Mouse (Mus musculus) inflammation-experienced regulatory T-cells, adult 6 months (primary cell): ENCODE data around the gene Vwf. TPM values are rescaled to one million over a fixed set of nuclear protein-coding genes. Genes with fewer than 3 reads are reported as not detected.
A peak's percentile ranks its signal among the peaks of the same experiment; 100 is the strongest.

Experiments used
- ATAC-seq: one replicate; pipeline ENCODE4 v1.8.0; 2017
- polyA plus RNA-seq, 3 experiments: library from polyadenylated mRNA; unstranded; fragments of 100-300 nt; shearing (Covaris generic); gene quantifications; one replicate each; pipeline ENCODE4 v1.2.1; 2017

The Vwf gene
- polyA plus RNA-seq, 3 experiments from 2014 or later: 0.17 TPM; not detected in 2

DNA sequence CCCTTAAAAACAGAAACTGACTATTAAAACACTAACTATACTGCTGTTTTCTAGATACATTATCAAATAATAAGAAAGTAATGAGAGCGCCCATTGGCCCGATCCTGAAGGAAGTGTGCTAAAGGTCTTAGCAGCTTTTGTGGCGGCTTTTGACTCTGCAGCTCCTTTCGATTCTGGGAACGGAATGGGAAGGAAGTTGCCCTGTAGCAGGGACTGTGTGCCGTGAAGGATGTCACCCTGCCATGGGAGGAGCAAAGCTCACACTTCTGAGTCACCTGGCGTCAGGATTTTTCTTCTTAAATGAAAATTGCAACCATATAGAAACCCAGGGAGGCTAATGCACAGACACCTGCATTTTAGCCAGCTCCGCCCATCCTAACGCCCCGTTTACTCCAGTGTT lies 1.8 kb downstream of the Vwf start:
- no peak for ATAC-seq

DNA sequence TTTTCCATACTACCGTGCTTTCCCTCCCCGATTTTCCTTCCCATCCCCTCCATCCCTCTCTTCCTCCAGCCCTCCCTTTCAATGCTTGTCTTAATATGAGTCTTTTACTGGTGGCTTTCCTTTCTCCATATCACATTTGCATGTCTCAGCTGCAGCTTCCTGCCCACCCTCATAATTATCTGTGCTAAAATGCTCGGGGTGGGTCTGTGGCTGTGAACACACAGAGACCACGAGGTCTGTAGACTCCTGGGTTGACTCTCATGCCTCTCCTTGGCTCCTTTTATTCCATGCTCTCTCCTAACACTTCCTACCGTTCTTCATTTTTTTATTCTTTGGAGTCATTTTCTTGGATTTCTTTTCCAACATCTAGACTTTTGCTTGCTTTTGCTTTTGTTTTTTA lies 3.6 kb downstream of the Vwf start:
- no peak for ATAC-seq

DNA sequence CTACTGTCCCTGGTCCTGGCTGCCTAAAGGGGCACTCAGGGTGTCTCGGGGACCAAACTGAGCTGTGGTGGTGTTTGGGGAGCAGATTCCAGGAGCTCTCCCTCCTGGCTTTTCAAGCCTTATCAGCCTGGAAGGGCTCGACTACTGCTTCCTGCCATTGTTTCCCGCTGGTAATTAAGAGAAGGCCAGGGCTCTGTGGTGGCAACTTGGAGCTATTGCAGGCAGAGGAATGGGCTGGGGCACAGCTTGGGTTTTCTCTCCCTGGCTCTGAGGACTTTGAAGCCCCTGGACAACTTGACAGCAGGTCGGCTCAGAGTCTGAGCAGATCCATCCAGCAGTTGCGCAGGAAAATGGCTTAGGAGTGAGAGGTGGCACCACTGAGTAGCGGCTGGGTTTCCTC lies 6.2 kb downstream of the Vwf start:
- no peak for ATAC-seq

DNA sequence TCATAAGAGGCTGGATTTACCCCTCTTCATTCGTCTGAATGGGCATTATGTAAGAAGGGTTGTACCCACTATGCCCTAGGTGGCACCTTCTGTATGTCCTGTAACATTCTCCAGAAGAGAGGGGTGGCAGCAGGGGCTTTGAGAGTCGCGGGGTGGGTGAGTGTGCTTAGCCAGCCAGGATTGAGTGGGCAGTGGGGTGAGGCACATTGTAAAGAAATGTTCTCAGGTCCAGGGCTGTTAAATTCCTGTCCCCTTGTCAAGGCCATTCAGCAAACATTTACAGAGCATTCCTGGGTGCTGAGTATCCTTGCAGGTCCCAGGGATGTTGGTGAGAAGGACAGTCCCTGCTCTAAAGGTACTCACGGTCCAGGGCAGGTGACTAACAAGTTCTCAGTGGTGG lies 7.0 kb downstream of the Vwf start:
- ATAC-seq: no peak

DNA sequence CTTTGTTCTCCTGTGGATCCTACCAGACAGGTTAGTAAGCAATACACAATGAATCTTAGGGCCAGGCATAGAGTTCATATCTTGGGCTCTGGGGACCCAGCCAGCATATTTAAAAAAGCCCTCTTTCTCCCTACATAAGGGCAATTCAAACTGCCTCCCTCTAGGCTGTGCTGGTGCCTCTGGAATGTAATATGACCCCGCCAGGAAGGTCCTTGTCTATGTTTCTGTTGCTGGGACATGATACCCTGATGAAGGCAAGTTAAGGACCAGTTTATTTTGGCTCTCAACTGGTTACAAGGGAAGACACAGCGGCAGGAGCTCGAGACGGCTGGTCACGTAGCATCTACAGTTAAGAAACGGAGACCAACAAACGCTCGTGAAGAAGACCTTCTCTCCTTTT lies 12.3 kb downstream of the Vwf start:
- ATAC-seq: no peak

DNA sequence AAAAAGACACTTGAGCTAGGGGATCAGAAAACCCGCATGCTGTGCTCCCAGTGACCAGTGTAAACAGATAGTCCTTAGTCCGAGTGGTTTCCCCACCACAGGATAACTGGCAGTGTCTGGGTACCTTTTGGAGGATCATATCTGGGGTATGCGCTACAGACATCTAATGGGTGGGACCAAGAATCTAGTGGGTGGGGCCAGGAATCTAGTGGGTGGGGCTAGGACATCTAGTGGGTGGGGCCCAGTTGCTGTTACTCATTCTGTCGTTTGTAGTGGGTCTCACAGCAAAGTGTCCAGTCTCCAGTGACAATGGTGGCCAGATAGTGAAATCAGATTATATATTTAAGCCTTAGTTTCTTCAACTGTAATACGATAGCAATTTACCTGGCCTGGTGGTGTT lies 14.5 kb downstream of the Vwf start:
- ATAC-seq: no peak

DNA sequence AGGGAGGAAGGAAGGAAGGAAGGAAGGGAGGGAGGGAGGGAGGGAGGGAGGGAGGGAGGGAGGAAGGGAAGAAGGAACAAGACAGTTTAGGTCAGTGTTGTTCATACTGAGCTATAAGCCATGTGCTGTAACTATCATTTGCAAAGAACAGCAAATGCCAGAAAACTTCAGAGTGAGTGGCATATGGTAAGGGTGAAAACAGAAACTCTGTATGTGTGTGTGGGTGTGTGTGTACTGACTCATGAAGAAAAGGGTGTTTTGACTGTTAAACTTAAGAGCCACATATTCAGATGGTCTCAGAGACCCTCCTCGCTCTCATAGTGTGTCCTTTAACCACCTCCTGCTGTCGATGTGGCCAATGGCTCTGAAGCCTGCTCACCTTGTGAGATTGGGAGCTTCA lies 14.9 kb downstream of the Vwf start:
- ATAC-seq: no peak

DNA sequence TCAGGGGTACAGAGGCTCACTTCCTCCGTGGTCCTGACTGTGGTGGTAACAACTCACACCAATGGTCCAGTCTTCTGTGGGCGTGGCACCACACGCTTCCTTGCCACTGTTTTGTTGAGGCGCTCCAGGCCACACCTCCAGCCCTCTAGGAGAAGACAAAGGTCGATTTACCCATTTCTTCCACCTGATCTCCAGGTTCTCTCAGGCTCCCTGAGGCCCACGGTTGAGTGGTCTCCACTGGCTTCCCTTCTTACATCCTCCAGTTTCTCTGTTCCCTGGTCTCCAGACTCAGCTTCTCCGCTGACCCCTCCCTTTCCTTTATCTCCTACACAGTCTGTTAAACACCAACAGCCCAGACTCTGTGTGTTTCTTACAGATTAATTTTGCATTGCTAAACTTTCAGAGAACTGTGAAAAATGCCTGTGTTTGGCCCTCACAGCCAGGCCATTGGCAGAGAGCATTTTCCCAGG lies 18.3 kb downstream of the Vwf start:
- ATAC-seq: no peak

DNA sequence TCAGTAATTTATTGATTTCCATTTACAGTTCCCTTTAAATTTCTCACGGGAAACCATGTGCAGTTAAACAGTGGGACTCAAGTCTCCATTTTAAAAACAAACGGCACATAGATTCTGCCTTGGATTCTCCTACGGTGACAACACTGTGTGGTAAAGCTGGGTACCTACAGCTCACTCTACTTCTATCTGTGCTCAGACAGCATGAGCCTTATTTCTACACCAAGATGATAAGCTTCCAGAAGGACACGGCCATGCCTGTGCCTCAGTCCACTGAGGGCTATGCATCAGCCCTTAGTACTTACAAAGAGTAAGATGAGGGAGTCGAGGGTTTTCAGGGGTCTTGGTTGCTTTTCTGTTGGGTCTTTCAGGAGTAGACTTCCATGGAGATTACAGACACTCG lies 18.8 kb downstream of the Vwf start:
- no peak for ATAC-seq

DNA sequence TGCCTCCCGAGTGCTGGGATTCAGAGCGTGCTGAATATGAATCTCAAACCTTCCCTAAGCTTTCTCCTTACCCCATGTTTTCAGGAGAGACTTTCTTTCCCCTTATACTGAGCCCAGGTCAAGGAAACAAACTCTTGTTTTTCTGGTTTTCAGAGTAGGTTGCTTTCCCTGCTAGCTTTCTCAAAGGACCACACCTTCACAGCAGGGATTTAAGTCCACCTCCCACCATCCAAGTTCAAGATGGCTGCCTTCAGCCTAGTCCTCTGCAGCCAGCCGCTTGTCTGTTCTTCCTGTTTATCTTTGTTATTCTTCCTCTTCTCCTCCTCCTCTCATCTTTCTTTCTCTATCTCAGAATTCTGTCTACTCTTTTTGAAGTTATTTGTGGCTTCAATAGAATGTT lies 20.1 kb downstream of the Vwf start:
- ATAC-seq: no peak

DNA sequence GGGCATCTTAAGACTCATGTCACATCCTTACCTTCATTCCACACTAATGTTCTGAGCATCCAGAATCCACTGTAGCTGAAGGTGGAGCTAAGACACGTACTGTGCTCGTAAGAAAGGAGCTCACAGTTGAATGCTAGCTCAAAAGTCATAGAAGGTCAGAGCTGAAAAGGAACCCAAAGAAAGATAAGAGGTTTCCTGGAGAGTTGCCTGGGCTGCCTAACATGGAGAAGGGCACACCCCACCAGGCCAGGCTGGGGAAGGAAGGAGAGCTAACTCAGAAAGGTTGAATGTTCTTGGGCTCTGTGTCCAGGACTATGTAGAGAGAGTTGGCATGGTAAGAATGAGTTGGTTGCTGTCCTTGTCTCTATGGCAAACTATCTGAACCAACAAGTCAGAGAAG lies 21.8 kb downstream of the Vwf start:
- no peak for ATAC-seq

DNA sequence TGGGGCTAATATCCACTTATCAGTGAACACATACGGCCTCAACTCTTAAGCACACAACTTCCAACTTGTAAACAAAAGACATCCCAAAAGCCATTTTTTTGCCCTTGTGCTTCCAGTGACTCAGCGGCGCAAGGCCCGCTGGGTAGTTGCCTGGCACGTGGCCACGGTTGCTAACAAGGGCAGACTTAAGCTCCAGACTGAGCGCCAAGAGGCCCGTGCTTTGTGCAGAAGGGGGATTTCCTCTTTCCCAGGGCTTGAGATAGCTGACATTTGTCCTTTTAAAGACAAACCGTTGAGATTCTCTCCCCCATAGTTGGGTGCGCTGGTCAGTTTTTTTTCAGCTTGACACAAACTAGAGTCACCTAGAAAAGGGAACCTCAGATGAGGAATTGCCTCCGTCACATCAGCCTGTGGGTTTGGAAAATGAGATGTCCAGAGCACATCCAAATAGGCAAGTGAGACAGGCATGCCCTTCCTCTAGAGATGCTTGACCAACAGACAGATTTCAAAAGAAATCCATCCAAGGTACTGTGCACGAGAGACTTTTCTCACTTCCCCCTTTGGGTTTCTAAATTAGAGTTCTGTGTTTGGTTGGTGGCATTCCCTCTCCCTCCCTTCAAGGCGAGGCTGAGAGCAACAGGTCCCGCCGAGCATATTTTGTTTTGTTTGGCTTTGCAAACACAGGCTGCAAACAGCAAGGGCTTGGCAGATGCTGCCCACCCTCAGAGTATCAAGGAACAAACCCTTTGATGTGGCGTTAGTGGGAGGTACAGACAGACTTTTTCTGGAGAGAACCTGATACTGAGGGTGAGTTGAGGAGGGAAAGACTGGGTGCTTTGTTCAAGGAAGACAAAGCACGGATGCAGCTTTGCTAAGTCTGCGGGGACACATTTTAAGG lies 26.0 kb downstream of the Vwf start:
- peak; percentile 30 for ATAC-seq

DNA sequence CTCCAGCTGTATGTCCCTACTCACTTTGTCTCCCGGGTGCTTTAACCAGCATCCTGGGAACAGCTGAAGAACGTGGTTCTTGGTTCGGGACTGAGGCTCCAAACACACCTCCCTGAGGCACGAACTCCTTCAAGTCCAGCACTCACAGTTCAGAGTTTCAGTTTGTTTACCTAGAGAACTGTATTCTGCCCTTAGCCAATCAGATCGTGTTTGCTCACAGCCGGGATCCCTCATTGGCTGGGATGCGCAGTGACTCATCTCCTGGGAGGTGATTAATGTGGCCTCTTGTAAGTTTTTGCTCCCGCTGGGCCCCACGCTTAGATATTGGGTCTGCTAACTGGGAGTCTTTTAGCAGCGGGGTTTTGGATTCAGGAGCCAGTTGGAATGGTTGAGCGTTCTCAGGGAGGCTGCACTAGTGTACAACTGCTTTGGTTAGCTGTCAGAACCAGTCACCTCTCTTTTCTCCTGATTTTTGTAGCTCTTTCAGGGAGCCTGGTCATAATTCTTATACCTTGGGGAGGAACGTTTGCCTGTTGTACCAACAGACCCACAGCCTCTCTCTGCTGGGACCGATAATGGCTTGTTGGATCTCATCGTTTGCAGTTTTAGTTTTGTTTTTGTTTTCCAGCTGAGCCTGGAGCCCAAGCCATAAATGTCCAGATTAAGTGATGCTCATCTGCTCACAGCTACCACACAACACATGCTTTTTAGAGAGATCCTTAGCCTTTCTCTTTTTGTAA lies 26.8 kb downstream of the Vwf start:
- ATAC-seq: peak; percentile 100

DNA sequence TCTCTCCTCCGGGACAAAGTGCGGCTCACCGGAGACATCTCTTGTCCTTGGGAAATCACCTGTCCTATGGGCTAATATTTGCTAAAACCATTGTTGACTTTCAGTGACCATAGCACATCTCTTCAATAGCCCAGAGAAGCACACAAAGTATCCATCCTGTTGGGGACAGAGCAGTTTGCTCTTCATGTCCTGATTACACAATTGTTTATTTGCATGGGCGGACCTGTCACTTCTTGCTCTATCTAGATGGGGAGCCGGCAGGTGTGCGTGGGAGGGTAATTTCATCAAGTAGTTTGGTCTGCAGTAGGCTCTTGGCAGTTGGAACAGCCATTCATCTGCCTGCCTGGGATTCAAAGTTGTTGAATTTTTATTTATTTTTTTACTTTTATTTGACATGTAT lies 28.5 kb downstream of the Vwf start:
- no peak for ATAC-seq

DNA sequence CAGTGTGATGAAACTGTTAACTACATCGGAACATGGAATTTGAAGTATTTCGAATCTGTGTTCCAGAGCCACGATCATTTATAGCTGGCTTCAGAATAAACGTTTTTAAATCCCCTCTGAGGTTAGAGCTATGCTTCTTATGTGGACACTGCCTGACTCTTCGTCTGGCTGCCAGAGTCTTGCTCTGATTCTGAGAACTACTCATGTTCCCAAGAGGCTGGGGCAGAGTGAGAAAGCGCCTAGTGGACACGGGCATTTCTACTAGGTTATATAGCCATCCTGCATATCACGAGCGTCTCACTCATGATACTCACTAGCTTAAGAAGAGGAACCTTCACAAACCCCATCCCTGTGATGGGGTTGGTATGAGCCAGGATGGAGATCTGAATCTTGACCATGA lies 30.7 kb downstream of the Vwf start:
- no peak for ATAC-seq

DNA sequence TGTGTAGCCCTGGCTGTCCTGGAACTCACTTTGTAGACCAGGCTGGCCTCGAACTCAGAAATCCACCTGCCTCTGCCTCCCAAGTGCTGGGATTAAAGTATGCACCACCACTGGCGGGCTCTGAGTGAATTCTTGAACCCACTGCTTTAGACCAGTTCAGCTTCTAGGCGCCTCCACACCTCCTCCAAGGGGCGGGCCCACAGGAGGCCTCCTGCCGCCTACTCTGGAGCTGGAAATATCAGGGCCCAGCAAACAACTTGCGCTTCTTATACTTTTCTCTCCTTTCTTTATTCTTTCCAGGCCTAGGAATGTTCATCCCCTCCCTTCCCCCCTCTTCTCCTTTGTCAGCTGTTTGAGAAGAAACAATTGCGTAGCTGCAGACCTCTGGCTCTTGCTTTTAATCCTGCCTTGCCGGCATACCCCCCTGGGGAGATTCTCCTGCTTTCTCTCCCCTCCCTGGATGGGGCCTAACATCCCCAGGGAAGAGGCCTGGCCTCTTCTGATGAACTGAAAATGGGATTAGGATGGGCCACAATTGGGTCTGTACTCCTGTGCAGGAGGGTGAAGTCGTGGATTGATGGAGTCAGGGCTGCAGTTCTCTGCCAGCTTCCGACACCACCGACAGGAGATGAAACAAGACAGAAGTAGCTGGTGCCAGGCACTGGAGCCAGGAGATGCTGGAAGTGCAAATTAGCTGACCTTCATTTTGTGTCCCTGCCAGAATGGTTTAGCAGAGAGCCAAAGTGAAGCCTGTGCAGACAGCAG lies 31.5 kb downstream of the Vwf start:
- no peak for ATAC-seq

DNA sequence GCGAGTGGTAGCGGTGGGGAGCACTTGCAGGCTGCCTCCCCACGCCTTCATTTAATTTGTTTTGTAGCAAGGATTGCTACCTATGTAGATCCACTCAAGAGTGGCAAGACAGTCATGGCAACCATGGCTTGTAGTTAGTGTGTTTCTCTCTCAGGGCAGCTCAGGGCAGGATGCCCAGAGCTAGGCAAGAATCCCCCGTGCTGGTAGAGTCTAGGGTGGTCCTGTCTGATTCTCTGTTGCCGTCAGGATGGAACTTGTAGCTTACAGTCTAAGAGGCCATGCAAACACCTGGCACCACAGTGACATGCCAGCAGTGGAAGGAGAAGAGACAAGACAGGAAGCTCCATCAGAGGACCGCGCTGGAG lies 32.1 kb downstream of the Vwf start:
- no peak for ATAC-seq

DNA sequence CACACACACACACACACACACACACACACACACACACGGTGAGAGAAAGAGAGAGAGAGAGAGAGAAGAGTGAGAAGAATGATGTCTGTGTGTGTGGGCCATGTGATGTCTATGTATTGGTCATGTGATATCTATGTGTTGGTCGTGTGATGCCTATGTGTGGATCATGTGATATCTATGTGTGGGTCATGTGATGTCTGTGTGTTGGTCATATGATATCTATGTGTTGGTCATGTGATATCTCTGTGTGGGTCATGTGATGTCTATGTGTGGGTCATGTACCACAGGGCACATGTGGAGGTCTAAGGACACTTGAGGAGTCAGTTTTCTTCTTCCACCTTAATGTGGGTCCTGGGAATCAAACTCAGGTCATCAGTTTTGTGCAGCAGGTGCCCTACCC lies 33.3 kb downstream of the Vwf start:
- no peak for ATAC-seq

DNA sequence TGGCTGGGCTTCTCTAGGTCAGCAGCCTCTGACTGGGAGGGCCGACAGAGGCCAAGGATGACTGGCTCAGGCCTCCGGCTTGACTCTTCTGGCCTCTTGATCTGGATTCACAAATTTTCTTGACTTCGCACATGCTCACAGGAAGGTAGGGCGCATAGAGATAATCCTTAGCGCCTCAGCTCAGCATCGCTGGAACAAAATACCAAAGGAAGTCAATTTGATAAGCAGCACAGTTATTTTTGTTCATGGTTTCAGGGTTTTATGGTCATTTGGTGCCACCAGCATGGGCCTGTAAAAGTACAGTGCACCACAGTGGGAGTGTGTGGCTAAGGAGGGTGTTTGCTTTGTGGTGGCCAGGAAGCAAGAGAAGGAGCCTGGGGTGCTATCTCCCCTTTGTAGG lies 37.1 kb downstream of the Vwf start:
- ATAC-seq: no peak

DNA sequence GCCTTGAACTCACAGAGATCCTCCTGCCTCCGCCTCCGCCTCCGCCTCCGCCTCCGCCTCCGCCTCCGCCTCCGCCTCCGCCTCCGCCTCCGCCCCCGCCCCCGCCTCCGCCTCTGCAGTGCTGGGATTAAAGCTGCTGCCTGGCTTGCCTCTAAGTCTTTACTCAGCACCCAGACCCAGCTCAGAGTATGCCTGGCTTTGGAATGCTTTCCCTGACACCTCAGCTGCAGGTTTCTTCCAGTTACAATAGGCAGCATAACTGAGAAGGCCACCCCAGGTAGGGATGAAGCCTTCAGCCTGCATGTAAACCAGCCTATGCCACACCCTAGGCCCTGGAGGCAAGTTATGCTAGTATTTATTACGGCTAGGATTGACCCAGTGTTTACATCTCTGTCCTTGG lies 37.7 kb downstream of the Vwf start:
- ATAC-seq: no peak

DNA sequence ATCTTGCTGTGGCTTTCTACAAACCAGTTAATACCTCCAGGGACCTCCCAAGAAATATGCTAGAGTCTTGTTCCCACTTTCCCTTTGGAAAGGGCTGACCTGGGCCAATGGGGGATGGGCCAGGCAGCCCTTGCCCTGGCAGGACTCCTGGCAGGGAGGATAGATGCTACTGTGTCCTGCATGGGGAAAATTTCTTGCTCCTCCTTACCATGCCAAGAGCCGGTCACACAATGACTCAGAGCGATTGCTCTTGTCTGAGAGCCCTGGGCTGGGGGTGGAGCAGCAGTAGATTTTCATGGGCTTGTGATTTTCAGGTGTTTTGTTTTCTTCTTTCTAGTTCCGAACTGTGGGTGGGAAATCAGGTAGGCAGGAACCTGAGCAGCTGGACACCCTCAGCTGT lies 39.0 kb downstream of the Vwf start:
- ATAC-seq: no peak

DNA sequence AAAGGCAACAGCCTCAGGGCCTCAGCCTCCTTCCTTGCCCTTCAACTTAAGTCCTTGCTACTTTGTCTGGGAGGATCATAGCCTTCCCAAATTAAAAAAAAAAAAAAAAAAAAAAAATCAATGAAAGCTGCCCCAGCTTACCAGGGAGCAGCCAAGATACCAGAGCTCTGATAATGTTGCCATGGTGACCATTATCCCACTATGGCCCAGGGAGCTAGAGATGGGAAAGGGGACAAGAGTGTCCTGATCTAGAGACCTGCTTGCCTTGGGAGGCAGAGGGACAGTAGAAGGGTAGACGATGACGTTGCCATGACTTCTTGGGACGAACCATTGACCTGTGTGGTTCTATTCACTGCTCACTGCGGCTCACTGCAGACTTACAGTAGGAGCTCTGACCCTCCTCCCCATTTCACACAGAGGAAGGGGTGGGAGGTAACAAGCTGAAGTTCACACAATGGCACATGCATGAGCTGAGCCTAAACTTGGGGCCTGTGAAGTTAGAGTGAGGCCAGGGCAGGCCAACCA lies 39.5 kb downstream of the Vwf start:
- ATAC-seq: no peak

DNA sequence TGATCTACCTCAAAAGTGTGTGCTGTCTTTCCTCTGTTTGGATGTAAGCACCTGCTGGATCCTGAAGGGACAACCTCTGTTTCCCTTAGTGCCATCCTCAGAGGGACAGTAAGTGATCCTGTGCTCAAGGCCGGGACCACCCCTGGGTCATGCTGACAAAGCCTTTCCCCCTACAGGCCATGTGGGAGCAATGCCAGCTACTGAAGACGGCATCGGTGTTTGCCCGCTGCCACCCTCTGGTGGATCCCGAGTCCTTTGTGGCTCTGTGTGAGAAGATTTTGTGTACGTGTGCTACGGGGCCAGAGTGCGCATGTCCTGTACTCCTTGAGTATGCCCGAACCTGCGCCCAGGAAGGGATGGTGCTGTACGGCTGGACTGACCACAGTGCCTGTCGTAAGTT lies 41.7 kb downstream of the Vwf start:
- ATAC-seq: no peak
